Mouse (Mus musculus) spleen, postnatal 10 days (tissue): ENCODE measurements around the gene Dennd4c.

Experiments
- DNase-seq, 2 experiments: peaks; one replicate each; pipeline ENCODE4 v3.0.0; 2021 to 2022; ENCODE audit warnings: low spot score in 2 of 2

Dennd4c gene

DNA sequence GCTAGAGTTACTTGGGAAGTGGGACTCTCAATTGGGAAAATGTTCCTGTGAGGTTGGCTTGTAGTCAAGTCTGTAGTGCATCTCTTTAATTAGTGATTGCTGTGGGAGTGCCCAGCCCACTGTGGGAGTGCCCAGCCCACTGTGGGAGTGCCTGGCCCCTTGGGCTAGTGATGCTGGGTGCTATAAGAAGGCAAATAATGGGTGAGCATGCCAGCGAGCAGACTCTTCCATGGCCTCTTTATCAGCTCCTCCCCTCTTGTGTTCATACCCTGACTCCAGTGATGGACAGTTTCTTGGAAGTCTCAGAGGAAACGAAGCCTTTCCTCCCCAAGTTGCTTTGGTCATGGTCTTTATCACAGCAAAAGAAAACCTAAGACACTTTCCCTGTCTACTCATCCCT, 134.1 kb downstream of the Dennd4c start:
- no peak for DNase-seq

DNA sequence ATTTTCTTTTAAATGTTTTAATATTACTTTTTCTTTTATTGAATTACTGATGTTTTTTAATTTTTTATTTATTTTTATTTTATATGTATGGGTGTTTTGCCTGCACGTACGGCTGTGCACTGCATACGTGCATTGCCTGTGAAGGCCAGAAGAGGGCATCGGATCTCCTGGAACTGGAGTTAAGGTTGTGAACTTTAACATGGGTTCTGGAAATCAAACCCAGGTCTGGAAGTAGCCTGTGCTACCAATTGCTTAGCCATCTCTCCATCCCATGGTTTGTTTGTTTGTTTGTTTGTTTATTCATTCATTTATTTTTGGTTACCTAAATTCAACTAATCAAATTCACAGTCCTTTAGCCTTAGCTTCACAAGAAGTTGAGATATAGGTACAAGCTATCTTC, 136.6 kb downstream of the Dennd4c start:
- peak in 1 of 2 experiments; percentile 63 for DNase-seq

DNA sequence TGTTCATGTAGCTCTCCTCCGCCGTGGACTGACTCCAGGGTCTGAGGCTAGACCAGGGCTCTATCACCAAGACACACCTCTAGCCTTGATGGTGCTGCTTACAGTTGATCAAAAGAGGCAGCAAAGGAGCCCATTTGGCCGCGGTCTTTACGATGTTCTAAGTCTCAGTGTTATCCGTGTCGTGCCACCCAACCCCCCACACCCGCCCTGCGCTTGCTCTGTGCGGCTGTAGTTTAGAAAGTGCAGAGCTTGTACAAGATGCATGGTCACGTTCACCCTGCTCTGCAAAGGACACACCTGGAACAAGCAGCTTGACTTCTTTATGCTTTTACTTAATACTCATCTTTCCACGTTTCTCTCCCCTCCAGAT, 137.4 kb downstream of the Dennd4c start:
- DNase-seq = peak in 1 of 2 experiments; percentile 26

DNA sequence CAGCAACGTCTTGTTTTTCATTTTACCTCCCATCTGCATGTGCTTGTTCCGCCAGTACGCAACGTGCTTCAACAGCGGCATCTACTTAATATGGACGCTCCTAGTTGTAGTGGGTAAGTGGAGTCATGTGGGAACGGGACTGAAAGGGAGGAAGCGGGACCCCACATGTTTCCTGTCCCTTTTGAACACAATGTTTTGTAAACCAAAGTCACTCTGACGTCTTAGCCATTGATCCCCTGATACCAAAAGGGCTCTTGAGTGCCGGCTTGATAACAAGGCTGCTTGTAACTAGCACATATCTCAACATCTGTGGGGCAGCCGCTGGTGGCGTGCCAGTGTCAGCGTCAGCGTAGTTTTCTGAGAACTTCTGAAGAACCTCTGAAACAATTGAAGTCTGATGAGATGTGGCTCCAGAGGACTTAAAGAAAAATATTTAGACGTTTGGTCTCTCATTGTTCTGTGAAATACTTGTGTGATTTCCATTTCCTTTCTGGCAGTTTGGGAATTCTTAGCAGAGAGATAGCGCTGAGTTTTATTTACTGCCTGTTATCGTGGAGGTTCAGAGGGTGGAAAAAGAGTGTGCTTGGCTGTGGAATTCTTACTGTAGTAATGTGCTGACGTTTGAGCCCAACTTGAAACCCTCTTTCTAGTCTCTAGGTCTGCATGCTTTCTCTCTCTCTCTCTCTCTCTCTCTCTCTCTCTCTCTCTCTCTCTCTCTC, 138.0 kb downstream of the Dennd4c start:
- DNase-seq = peak; percentile 16 to 41

DNA sequence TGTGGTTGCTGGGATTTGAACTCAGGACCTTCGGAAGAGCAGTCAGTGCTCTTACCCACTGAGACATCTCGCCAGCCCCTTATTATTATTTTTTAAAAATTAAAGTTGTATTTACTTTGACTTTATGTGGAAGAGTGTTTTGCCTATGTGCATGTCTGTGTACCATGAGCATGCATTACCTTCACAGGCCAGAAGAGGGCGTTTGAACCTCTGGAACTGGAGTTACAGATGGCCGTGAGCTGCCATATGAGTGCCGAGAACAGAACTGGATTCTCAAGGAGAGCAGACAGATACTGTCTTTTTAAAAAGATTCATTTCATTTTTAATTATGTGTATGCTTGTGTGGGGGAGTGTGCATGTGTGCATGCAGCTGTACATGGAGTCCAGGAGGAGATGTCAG, 139.5 kb downstream of the Dennd4c start:
- DNase-seq = peak; percentile 15 to 50

DNA sequence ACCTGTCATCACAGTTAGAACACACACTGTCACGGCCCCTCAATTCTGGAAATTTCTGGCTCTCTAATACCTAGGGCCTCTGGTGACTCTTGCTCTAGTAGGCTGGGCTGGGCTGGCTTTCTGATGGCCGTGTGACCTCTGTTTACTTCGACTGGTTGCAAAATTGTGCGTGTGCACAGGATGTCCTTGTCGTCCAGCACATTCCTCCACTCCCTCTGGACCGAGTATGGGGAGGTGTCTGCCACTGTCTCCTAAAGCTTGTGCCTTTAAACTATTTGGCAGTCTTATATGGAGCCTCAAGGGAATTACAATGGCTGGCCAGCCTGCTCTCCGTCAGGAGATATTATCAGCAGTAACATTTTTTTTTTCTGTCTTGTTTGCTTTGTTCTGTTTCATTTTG, 149.1 kb downstream of the Dennd4c start:
- DNase-seq = no peak

DNA sequence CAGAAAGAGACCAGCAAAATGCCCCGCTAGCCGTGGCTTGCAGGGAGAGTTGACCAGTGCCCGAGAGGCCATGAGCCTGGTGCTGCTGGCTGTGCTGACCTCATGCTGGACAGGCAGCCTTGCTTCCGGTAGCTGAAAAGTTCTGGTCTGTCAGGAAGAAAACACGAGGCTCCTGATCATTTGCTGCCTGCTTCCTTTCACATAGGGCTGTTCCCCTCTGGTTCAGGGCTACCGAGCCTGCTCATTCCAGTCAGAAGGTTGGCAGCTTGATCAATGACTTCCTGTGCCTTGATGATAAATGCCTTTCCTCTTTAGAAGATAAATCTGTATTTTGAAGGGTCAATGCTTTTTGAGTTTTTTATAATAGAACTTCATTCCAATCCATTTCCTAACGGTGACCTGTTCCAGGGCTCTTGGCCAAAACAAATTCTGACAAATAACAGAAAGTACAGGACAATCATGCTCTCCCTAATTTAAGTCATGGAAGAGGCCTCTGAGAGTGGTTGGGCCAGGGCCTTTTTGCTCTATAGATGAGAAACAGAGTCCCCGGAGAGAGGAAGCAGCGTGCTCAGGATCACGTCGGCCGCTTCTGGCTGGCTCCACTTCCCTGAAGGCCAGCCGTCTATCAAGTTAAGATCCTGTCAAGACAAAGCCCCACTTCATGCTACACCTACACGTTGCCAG, 150.6 kb downstream of the Dennd4c start:
- DNase-seq = no peak
